Mouse (Mus musculus) T-helper 17 cell (primary cell): Measurements from ENCODE around the gene Ccdc28a.

Experiments
- in situ Hi-C, 2 experiments: fragments of 300-600 bp; cut with MboI, MseI; formaldehyde crosslinking; loops; 1 replicate in 1 of 2; 2 replicates in 1 of 2; pipeline ENCODE4 v1.15.1; 2025; ENCODE audit warnings: high pct_unique_total_duplicates in 2 of 2

Ccdc28a gene

DNA sequence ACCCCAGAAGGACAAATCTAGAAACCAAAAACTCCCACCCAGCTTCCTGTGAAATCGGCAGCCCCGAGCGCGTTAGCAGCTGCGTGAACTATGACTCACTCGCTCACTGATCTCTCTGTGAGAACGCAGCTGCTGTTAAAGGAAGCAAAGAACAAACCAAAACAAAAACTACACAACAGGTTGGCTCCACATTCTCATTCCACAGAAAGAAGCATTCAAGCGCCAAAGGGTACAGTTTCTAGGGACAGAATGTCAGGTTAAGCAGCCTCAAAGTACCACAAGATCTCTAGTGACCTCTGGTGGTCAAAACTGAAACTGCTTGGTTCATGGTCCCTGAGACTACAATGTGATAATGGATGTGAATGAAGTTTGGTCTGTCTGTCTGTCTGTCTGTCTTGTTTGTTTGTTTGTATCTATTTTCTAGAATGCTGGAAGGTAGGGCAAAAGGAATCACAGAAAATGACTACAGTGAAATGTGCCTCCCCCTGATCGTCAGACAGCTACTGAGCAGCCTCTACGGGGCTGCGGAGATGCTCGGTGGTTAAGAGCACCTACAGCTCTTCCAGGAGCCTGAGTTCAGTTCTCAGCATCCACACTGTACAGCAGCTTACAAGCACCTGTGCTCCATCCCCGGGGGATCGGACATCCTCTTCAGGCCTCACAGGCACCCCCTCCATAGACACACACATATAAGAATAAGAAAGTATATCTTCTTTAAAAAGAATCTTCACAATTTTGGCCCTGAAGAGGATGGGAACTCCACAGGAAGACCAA lies 37.4 kb downstream of the Ccdc28a start:
- in situ Hi-C loops = no loop called here

- in situ Hi-C loops = loop anchor here in 1 of 2 experiments (5.0 kb wide), 1 partner anchor 132 kb away; no protein-coding TSS in a partner anchor
Measured at GRCm38 (mm10) chr10:18194737-18195141, 40.1 kb downstream of the Ccdc28a start.

DNA sequence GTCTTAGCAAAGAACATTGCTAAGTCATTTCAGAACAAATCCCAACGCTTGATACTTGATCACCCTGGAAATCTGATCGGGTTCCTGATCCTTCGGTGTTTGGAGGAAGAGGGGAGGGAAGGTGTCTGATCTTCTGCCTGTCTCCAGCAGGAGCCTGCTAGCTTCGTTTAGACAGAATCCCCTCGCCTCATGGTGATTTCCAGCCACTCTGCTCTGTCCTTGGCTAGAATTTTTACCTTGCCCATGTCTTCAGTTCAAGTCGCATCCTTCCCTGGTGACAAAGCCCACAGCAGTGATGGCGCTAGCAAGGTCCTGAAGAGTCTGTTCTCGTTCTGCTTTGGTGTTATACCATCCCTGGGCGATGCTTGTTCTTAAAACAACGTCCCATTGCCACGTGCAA lies 40.6 kb downstream of the Ccdc28a start:
- in situ Hi-C loops = loop anchor here in 1 of 2 experiments (5.0 kb wide), 1 partner anchor 132 kb away; no protein-coding TSS in a partner anchor

GRCm38 (mm10) chr10:18193221-18193620 lies 41.6 kb downstream of the Ccdc28a start:
- in situ Hi-C loops = loop anchor here in 1 of 2 experiments (5.0 kb wide), 1 partner anchor 131 kb away; no protein-coding TSS in a partner anchor

- in situ Hi-C loops = loop anchor here in 1 of 2 experiments (5.0 kb wide), 1 partner anchor 129 kb away; no protein-coding TSS in a partner anchor
Measured at GRCm38 (mm10) chr10:18191706-18192105, 43.1 kb downstream of the Ccdc28a start.

DNA sequence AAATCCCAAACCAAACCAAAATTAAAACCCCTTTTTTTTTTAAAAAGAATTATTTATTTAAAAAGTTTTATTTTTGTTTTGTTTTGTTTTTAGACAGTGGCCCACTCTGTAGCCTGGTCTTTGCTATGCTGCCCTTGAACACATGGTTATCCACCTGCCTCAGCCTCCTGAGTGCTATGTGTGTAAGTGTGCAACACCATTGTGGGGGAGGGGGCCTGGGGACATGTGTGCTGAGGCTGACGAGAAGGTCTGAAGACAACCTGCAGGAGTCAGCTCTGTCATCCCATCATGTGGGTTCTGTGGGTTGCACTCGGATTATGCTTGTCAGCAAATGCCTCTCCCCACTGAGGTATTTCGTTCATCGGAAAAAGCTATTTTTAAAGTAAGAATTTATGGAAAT lies 45.3 kb downstream of the Ccdc28a start:
- in situ Hi-C loops = no loop called here

- in situ Hi-C loops = no loop called here
Measured at GRCm38 (mm10) chr10:18188564-18188963, 46.2 kb downstream of the Ccdc28a start.

- in situ Hi-C loops = no loop called here
Measured at GRCm38 (mm10) chr10:18182246-18182645, 52.6 kb downstream of the Ccdc28a start.

GRCm38 (mm10) chr10:18177304-18177703 lies 57.5 kb downstream of the Ccdc28a start:
- in situ Hi-C loops = no loop called here

DNA sequence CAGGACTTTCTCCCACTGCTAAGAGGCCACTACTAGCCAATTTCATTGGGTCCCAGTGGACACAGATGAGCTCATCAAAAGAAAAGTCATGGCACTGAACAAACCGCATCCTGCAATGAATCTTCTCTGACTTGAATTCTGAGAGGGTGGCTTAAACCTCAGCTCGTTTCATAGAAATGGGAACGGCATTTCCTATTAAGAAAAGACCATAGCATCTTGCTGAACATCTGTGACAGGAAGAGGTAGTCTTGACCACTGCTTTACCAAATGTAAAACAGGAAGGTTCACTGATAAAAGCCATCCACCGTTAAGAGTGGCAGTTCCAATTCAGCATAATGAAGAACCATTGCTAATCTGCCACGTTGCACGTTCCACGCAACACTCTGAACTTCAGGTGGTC lies 58.1 kb downstream of the Ccdc28a start:
- in situ Hi-C loops = no loop called here

GRCm38 (mm10) chr10:18175087-18175486 lies 59.7 kb downstream of the Ccdc28a start:
- in situ Hi-C loops = no loop called here
